Mouse (Mus musculus): ENCODE data around the gene Txnip.
A peak's percentile ranks its signal among the peaks of the same experiment; 100 is the strongest.

The Txnip gene

DNA sequence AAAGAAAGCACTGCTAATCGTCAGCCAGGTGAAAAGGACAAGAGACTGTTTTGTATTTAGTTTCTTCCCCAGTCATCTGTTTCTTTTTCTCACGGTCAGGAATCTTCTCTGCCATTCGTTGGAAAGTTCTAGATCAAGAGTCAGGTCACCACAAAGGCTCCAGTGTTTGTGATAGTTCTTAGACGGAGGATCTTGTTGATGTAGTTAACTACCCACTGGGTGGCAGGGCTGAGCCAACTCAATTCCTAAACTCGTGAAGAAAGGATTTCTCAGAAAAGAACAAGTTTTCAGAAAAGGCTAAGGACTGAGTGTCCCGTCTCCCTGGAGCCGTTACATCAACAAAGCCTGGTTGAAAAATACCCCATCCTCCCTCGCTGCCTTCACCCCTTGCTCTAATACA, 6.6 kb upstream of the Txnip start:
- peak; percentile 55 for DNase-seq (ENCODE audit: low read depth, low spot score)

DNA sequence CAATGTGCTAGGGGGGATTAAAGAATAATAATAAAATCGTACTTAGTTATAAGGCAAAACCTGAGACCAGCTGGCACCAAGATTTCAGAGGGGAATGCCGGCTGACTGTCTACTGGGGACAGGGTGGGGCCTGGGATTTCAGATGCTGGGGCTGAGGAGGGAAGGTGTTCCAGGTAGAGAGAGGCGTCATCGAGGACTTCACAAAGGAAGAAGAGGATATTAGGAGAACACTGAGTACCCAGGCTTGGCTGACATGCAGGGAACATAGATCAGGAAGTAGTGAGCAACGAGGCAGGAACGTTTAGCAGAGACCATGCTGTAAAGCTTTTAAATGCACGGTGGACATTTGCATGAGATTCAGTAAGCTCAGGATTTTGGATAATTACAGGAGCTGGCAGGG, 5.9 kb upstream of the Txnip start:
- DNase-seq (ENCODE audit: low read depth, low spot score): no peak

GRCm38 (mm10) chr3:96553601-96554000, 4.2 kb upstream of the Txnip start:
- DNase-seq (ENCODE audit: low read depth, low spot score): no peak

DNA sequence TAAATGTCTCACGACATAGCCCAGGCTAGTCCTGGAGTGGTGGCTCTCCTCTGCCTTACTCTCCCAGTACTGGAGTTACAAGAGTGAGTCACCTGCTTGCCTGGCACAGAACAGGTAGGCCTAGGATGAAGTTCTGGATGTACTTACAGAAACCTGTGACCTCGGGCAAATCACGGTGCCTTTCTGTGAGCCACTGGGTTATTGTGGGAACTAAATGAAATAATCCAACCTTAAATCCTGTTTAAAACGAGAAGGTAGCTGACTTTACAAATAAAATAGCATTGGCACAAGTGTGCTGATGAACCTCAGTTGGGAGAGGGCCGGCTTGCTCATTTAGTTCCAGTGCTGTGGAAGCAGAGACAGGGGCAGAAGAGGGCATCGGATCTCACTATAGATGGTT, 3.5 kb upstream of the Txnip start:
- no peak for DNase-seq (ENCODE audit: low read depth, low spot score)

DNA sequence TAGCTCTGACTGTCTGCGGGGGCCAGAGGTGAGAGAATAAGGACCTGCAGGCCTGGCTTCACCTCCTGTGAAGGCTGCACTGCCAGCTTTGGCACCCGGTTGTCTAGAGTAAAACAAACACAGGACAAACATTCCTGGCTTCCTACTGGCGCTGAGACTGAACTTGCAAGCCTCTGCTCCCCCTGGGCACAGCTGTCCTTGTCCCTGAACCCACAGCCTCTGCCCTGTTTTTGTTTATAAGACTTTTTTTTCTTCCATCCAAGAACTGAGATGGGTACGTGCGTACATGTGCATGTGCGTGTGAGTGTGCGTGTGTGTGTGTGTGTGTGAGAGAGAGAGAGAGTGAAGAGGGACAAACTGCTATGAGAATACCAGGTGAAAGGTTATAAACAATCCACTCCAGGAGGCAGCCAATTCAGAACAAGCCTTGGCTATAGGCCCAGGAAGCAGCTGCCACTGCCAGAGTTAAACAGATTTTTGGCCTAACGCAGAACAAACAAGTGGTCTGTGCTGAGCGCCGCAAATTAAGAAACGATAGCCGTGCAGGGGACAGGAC, 2.6 kb upstream of the Txnip start:
- no peak for DNase-seq (ENCODE audit: low read depth, low spot score)

GRCm38 (mm10) chr3:96555999-96556614, 1.6 kb upstream of the Txnip start:
- no peak for DNase-seq (ENCODE audit: low read depth, low spot score)

DNA sequence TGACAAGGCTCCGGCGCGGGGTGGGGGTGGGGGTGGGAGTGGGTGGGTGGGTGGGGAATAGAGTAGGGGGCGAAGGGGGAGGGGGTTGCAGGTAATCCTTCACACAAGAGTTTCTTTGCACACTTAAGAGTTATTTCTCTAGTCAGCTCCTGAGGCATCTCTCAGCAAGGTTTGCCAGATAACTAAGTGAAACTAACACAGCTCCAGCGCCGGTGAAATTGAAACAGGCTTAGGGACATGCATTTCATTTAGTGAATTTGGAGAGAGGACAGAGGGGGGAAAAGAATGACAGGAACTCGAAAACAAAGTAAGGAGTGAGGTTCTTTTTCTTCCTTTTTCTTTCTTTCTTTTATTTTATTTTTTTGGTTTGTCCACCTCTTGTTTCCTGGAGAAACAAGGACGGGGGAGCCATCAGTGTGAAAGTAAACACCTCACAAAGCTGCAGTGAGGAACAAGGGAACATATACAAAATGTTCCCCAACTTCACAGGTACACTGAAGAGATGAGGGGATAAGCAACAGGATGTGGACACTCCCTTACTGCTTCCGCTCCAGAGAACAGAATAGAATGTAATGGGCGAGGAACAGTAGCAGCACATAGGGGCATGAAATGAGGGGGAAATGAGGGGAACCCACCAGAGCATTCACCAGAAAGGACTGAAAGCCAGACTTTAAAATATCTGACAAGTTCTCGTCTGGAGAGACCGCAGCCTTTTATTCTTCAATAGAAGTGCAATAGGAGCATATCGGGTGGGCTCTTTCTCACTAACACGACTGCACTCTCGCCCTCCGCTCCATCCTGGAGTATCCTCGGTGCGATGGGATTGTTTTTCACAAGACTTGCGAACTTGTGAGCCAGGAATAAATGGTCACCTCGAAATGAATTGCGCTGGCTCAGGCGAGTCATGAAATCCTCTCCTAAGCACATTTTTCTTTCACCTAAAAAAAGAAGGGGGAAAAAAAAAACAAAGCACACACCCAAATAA, 814 bp upstream of the Txnip start:
- DNase-seq (ENCODE audit: low read depth, low spot score): no peak

- no peak for DNase-seq (ENCODE audit: low read depth, low spot score)
Observed at GRCm38 (mm10) chr3:96558159-96558558, 402 bp downstream of the Txnip start.

GRCm38 (mm10) chr3:96558668-96559196, 975 bp downstream of the Txnip start:
- no peak for DNase-seq (ENCODE audit: low read depth, low spot score)

- no peak for DNase-seq (ENCODE audit: low read depth, low spot score)
Observed at GRCm38 (mm10) chr3:96559398-96559910, 1.7 kb downstream of the Txnip start.

GRCm38 (mm10) chr3:96559911-96560850, 2.4 kb downstream of the Txnip start:
- DNase-seq (ENCODE audit: low read depth, low spot score): no peak

- DNase-seq (ENCODE audit: low read depth, low spot score): no peak
Observed at GRCm38 (mm10) chr3:96560881-96561668, 3.3 kb downstream of the Txnip start.

- no peak for DNase-seq (ENCODE audit: low read depth, low spot score)
Observed at GRCm38 (mm10) chr3:96561946-96562681, 4.4 kb downstream of the Txnip start.

DNA sequence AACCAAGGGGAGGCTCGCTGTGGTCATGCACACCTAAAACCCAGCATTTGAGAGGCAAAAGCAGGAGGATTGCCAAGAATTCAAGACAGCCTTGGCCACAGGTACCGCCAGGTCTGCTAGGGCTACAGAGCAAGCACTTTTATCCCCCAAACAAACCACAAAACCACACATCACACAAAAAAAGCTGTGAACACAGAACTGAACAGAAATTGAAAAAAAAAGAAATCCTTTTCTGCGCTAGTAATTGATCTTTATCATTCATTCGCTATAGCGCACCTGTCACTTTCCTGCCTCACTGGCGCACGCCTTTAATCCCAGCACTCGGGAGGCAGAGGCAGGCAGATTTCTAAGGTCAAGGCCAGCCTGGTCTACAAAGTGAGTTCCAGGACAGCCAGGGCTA, 5.5 kb downstream of the Txnip start:
- no peak for DNase-seq (ENCODE audit: low read depth, low spot score)

- no peak for DNase-seq (ENCODE audit: low read depth, low spot score)
Observed at GRCm38 (mm10) chr3:96563911-96564632, 6.3 kb downstream of the Txnip start.

GRCm38 (mm10) chr3:96564633-96565032, 6.9 kb downstream of the Txnip start:
- no peak for DNase-seq (ENCODE audit: low read depth, low spot score)

DNA sequence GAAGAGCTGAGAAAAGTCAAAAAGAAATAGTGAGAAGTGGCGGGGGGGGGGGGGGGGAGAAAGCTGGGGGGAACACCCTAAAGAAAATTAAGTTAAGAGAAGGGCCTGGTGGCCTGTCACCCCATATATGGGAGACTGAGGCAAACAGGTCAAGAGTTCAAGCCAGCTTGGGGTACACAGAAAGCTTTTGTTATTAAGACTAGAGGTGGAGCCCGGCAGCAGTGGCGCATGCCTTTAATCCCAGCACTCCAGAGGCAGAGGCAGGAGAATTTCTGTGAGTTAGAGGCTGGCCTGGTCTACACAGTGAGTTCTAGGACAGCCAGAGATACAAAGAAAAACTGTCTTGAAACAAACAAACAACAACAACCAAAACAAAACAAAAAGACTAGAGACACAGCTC, 7.3 kb downstream of the Txnip start:
- no peak for DNase-seq (ENCODE audit: low read depth, low spot score)

DNA sequence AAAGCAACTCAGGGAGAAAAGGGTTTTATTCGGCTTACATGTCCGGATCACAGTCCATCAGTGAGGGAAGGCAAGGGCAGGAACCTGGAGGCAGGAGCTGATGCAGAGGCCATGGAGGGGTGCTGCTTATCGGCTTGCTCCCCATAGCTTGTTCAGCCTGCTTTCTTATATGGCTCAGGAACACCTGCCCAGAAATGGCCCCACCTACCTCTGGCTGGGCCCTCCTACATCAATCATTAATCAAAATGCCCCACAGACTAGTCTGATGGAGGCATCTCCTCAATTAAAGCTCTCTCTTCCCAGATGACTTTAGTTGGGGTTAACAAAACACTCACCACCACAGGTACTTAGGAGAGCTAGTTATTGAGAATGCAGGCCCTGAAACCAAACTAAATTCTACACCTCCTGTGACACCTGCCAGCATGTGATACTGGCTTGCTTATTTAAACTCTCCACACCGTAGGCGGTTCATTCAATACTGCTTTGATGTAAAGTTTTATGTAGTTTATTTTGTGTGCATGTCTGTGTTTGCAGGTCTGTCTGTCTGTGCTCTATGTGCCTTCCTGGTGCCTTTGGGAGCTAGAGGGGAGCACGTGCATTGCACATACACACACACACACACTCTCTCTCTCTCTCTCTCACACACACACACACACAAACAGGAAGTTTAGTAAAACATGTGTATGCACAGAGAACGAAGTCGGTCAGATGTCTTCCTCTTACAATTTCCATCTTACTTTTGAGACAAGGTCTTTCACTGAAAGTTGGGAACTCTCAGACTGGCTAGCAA, 9.1 kb downstream of the Txnip start:
- DNase-seq (ENCODE audit: low read depth, low spot score): no peak
